Mouse (Mus musculus) liver (tissue): ENCODE data around the gene Krt84.
"Not testable (repeated sequence)": the region's sequence is repeated elsewhere in the genome, so short reads cannot be mapped to it uniquely, and the experiment has no call there.

ENCODE experiments used
- DNase-seq: peaks from one replicate; pipeline ENCODE4 v3.0.0-alpha.2; 2020; ENCODE audit warnings: mixed read lengths

Krt84 gene

GRCm38 (mm10) chr15:101532720-101533119 lies at the start of gene Krt84:
Krt84 (minus strand) TSS chr15:101532820.
- DNase-seq = no peak

GRCm38 (mm10) chr15:101581701-101582100 lies 49.1 kb upstream of the Krt84 start:
- no peak for DNase-seq

- no peak for DNase-seq
Measured at GRCm38 (mm10) chr15:101575506-101575905, 42.9 kb upstream of the Krt84 start.

GRCm38 (mm10) chr15:101573796-101574345 lies 41.3 kb upstream of the Krt84 start, which contains the start of gene Krt75:
Krt75 (minus strand) TSS chr15:101573904.
- DNase-seq = no peak

- peak; percentile 11 for DNase-seq
Measured at GRCm38 (mm10) chr15:101567780-101568179, 35.2 kb upstream of the Krt84 start.

- DNase-seq = no peak
Measured at GRCm38 (mm10) chr15:101562850-101563249, 30.2 kb upstream of the Krt84 start, which contains the start of gene Krt90. Krt90 (minus strand) TSS chr15:101562950.

- no peak for DNase-seq
Measured at GRCm38 (mm10) chr15:101558034-101558646, 25.5 kb upstream of the Krt84 start.

GRCm38 (mm10) chr15:101553169-101553568 lies 20.5 kb upstream of the Krt84 start:
- peak; percentile 31 for DNase-seq

- DNase-seq = no peak
Measured at GRCm38 (mm10) chr15:101552188-101552587, 19.6 kb upstream of the Krt84 start.

- no peak for DNase-seq
Measured at GRCm38 (mm10) chr15:101550567-101550966, 17.9 kb upstream of the Krt84 start, which contains the start of gene Krt82. Krt82 (minus strand) TSS chr15:101550667.

GRCm38 (mm10) chr15:101544478-101544877 lies 11.9 kb upstream of the Krt84 start:
- no peak for DNase-seq

- DNase-seq = no peak
Measured at GRCm38 (mm10) chr15:101542543-101542942, 9.9 kb upstream of the Krt84 start.

GRCm38 (mm10) chr15:101538580-101538900 lies 5.9 kb upstream of the Krt84 start:
- DNase-seq = no peak

- DNase-seq = no peak
Measured at GRCm38 (mm10) chr15:101537864-101538579, 5.4 kb upstream of the Krt84 start.

GRCm38 (mm10) chr15:101536054-101536850 lies 3.6 kb upstream of the Krt84 start:
- no peak for DNase-seq

- no peak for DNase-seq
Measured at GRCm38 (mm10) chr15:101522556-101523232, 9.9 kb downstream of the Krt84 start.

GRCm38 (mm10) chr15:101519792-101520191 lies 12.8 kb downstream of the Krt84 start:
- peak; percentile 61 for DNase-seq

- DNase-seq = not testable (repeated sequence)
Measured at GRCm38 (mm10) chr15:101517161-101517560, 15.5 kb downstream of the Krt84 start, which contains the start of gene Gm49425. Gm49425 (minus strand) TSS chr15:101517261.

GRCm38 (mm10) chr15:101508247-101508646 lies 24.4 kb downstream of the Krt84 start:
- DNase-seq = no peak

- no peak for DNase-seq
Measured at GRCm38 (mm10) chr15:101506896-101507758, 25.5 kb downstream of the Krt84 start.

- no peak for DNase-seq
Measured at GRCm38 (mm10) chr15:101497181-101497580, 35.4 kb downstream of the Krt84 start.
